28 mouse cellular contexts compared by ENCODE assay signal in the genomic region with DNA sequence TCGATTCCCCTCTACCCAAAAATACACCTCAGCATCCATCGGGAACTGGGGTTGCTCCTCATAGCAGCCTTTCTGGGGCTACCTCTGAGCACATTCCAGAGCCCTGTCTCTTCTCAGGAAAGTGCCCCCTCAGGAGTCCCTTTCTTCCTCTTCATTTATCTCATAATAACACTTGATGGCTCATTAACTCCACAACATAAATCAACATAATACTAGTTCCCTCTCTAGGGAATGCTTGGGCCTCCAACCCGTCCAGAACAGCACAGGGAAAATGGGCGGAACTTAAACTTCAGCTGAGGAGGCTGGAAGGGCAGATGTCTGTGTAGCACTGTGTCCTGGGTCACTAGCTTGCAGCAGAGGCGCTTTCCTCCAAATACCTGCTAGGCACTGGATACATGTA.
DNase-seq lines count a peak whose midpoint lies in the region; ATAC-seq and TF ChIP-seq lines count a peak whose summit lies in the region.
"Had no signal": no experiment of that assay in that cellular context is flagged by ENCODE, and none has a peak within 500 bp of the region (broad histone marks: within the 10 kb centered on the region; RNA-seq: fewer than 3 reads in every experiment).

No protein-coding gene starts in this region.

- 46% methylated on average over 5 of the region's 5 CpGs for WGBS in hindbrain, embryonic 12.5 days
- WGBS in hindbrain, postnatal 0 days = 44% methylated on average over 5 of the region's 5 CpGs
- WGBS in neural tube, embryonic 11.5 days = 35% methylated on average over 5 of the region's 5 CpGs
- 30% methylated on average over 5 of the region's 5 CpGs for WGBS in neural tube, embryonic 12.5 days

- H3K4me3 ChIP-seq in hindbrain, embryonic 12.5 days = no peak overlapping the region
- H3K4me3 ChIP-seq in hindbrain, postnatal 0 days (ENCODE audit: low read length) = no peak overlapping the region
- no peak overlapping the region for H3K4me3 ChIP-seq in neural tube, embryonic 11.5 days (ENCODE audit: low read depth, low read length)
- H3K4me3 ChIP-seq in neural tube, embryonic 12.5 days = no peak overlapping the region
- H3K4me3 ChIP-seq: erythroblast, embryonic 14.5 days; forebrain, embryonic 12.5 days; limb, embryonic 10.5 days; limb, embryonic 15.5 days had no signal

- no peak overlapping the region for H3K27ac ChIP-seq in hindbrain, embryonic 12.5 days
- H3K27ac ChIP-seq in hindbrain, postnatal 0 days = no peak overlapping the region
- no peak overlapping the region for H3K27ac ChIP-seq in neural tube, embryonic 11.5 days (ENCODE audit: low read depth, low read length)
- H3K27ac ChIP-seq in neural tube, embryonic 12.5 days = no peak overlapping the region
- H3K27ac ChIP-seq: forebrain, embryonic 12.5 days; kidney, postnatal 0 days; limb, embryonic 10.5 days; limb, embryonic 15.5 days; liver, embryonic 14.5 days had no signal

- no peaks in the 10 kb centered on the region for H3K27me3 ChIP-seq in hindbrain, embryonic 12.5 days
- no peaks in the 10 kb centered on the region for H3K27me3 ChIP-seq in hindbrain, postnatal 0 days (ENCODE audit: insufficient read depth, low read length)
- H3K27me3 ChIP-seq in neural tube, embryonic 11.5 days (ENCODE audit: control insufficient read depth, insufficient read depth, low read length) = no peaks in the 10 kb centered on the region
- no peaks in the 10 kb centered on the region for H3K27me3 ChIP-seq in neural tube, embryonic 12.5 days (replicated peaks)
- H3K27me3 ChIP-seq: forebrain, embryonic 12.5 days; limb, embryonic 15.5 days; Patski had no signal

- no peaks in the 10 kb centered on the region for H3K36me3 ChIP-seq in hindbrain, embryonic 12.5 days
- H3K36me3 ChIP-seq in hindbrain, postnatal 0 days (ENCODE audit: insufficient read depth, low read length) = no peaks in the 10 kb centered on the region
- no peaks in the 10 kb centered on the region for H3K36me3 ChIP-seq in neural tube, embryonic 11.5 days (ENCODE audit: control insufficient read depth, insufficient read depth, low read length)
- H3K36me3 ChIP-seq in neural tube, embryonic 12.5 days = no peaks in the 10 kb centered on the region
- H3K36me3 ChIP-seq: forebrain, embryonic 12.5 days; limb, embryonic 10.5 days; limb, embryonic 15.5 days had no signal

- DNase-seq in hindbrain, postnatal 0 days (ENCODE audit: low spot score) = no peak
- no peak for DNase-seq in neural tube, embryonic 11.5 days (ENCODE audit: low spot score)
- no peak for DNase-seq in neural tube, embryonic 10.5 days (ENCODE audit: extremely low spot score, low spot score)
- DNase-seq in lung, postnatal 25 days (ENCODE audit: low spot score) = no peak
- DNase-seq in frontal cortex, postnatal 14 days (ENCODE audit: low spot score in 2 of 2) = no peak
- DNase-seq: adrenal gland, postnatal 14 days; cerebellum, adult 11 months; cerebellum, adult 9-11 months; gastrocnemius, postnatal 14 days; kidney, postnatal 4 days; lung, embryonic 14.5 days; lung, postnatal 14 days; right cerebral cortex, adult 18-20 months; spleen, adult 18-20 months; thymus, adult 2 months; thymus, postnatal 36 days had no signal

- TF ChIP-seq CTCF in hindbrain, postnatal 0 days (IDR thresholded peaks at IDR 0.05; ENCODE audit: low read depth) = no peak

- H3K9me3 ChIP-seq in hindbrain, embryonic 12.5 days (replicated peaks) = no peaks in the 10 kb centered on the region
- no peaks in the 10 kb centered on the region for H3K9me3 ChIP-seq in hindbrain, postnatal 0 days (ENCODE audit: low read length)
- no peaks in the 10 kb centered on the region for H3K9me3 ChIP-seq in neural tube, embryonic 11.5 days (ENCODE audit: control insufficient read depth, low read length)
- H3K9me3 ChIP-seq in neural tube, embryonic 12.5 days = no peaks in the 10 kb centered on the region
- H3K9me3 ChIP-seq: forebrain, embryonic 12.5 days; limb, embryonic 10.5 days; limb, embryonic 15.5 days had no signal

- no peak overlapping the region for H3K9ac ChIP-seq in hindbrain, embryonic 12.5 days
- H3K9ac ChIP-seq in hindbrain, postnatal 0 days (replicated peaks; ENCODE audit: low read length) = no peak overlapping the region
- no peak overlapping the region for H3K9ac ChIP-seq in neural tube, embryonic 11.5 days (ENCODE audit: low read length)
- H3K9ac ChIP-seq in neural tube, embryonic 12.5 days = no peak overlapping the region
- H3K9ac ChIP-seq: forebrain, embryonic 12.5 days; limb, embryonic 15.5 days; liver, embryonic 14.5 days; lung, embryonic 14.5 days had no signal

- H3K4me1 ChIP-seq in hindbrain, embryonic 12.5 days = peaks cover 11% of the 10 kb centered on the region
- no peaks in the 10 kb centered on the region for H3K4me1 ChIP-seq in hindbrain, postnatal 0 days (ENCODE audit: insufficient read depth, low read length)
- no peaks in the 10 kb centered on the region for H3K4me1 ChIP-seq in neural tube, embryonic 11.5 days (ENCODE audit: control insufficient read depth, insufficient read depth, low read length)
- peaks cover 13% of the 10 kb centered on the region for H3K4me1 ChIP-seq in neural tube, embryonic 12.5 days
- H3K4me1 ChIP-seq: limb, embryonic 15.5 days had no signal

- no peak overlapping the region for H3K4me2 ChIP-seq in hindbrain, embryonic 12.5 days (replicated peaks)
- H3K4me2 ChIP-seq in hindbrain, postnatal 0 days (ENCODE audit: low read depth, low read length) = no peak overlapping the region
- no peak overlapping the region for H3K4me2 ChIP-seq in neural tube, embryonic 11.5 days (ENCODE audit: low read depth)
- H3K4me2 ChIP-seq in neural tube, embryonic 12.5 days (replicated peaks) = no peak overlapping the region
- H3K4me2 ChIP-seq: forebrain, embryonic 12.5 days; limb, embryonic 15.5 days; lung, embryonic 14.5 days; midbrain, embryonic 11.5 days had no signal

- peak; percentile 69 for ATAC-seq in hindbrain, embryonic 12.5 days (ENCODE audit: low FRiP score)
- ATAC-seq in hindbrain, postnatal 0 days = no peak
- ATAC-seq in neural tube, embryonic 11.5 days (ENCODE audit: insufficient read depth, low FRiP score, low TSS enrichment) = peak; percentile 48; the same call in 1 of the 2 replicates
- ATAC-seq in neural tube, embryonic 12.5 days (ENCODE audit: low FRiP score, low read depth) = peak; percentile 59; the same call in 1 of the 2 replicates
- ATAC-seq: intestine, postnatal 0 days; midbrain, embryonic 16.5 days; Patski had no signal
